Mouse (Mus musculus): ENCODE results near the gene Card9. TPM values are rescaled to one million over a fixed set of nuclear protein-coding genes. Genes with fewer than 3 reads are reported as not detected.
A peak's percentile ranks its signal among the peaks of the same experiment; 100 is the strongest.

Card9 gene
- polyA plus RNA-seq, 1 experiment from 2014 or later: 1.5 TPM

- H3K36me3 ChIP-seq: peaks cover 21% of the 10 kb centered on the region; the same call in 1 of the 2 replicates
- no peaks in the 10 kb centered on the region for H3K9me3 ChIP-seq (replicated peaks)
- no peaks in the 10 kb centered on the region for H3K27me3 ChIP-seq
- no peak overlapping the region for H3K9ac ChIP-seq
- H3K4me2 ChIP-seq: no peak overlapping the region
- WGBS (ENCODE audit: insufficient replicate concordance): 62% methylated on average over 6 of the region's 6 CpGs
- ATAC-seq (ENCODE audit: low read depth) (no peak), DNase-seq (no peak)
- no peak overlapping the region for H3K4me3 ChIP-seq (replicated peaks)
- H3K27ac ChIP-seq: peak overlapping the region; percentile 1; the same call in 1 of the 2 replicates
- peaks cover 30% of the 10 kb centered on the region for H3K4me1 ChIP-seq (replicated peaks)
Observed at GRCm38 (mm10) chr2:26348241-26348640, 12.5 kb downstream of the Card9 start.

- peak overlapping the region; percentile 66 for H3K27ac ChIP-seq
- H3K4me3 ChIP-seq (replicated peaks): no peak overlapping the region
- DNase-seq (no peak), ATAC-seq (ENCODE audit: low read depth) (0 out of 2 replicates have a peak, but pooled peaks have one; percentile 43)
- WGBS (ENCODE audit: insufficient replicate concordance): 52% methylated on average over 11 of the region's 11 CpGs
- no peaks in the 10 kb centered on the region for H3K9me3 ChIP-seq (replicated peaks)
- H3K4me1 ChIP-seq (replicated peaks): peaks cover 19% of the 10 kb centered on the region
- no peaks in the 10 kb centered on the region for H3K27me3 ChIP-seq
- H3K36me3 ChIP-seq: no peaks in the 10 kb centered on the region
- peak overlapping the region; percentile 17; the same call in 1 of the 2 replicates for H3K9ac ChIP-seq
- no peak overlapping the region for H3K4me2 ChIP-seq
Observed at GRCm38 (mm10) chr2:26342609-26343490, 17.9 kb downstream of the Card9 start.

- no peak overlapping the region for H3K9ac ChIP-seq
- H3K27me3 ChIP-seq: no peaks in the 10 kb centered on the region
- peak; percentile 51 for ATAC-seq (ENCODE audit: low read depth)
- no peak overlapping the region for H3K4me3 ChIP-seq (replicated peaks)
- H3K9me3 ChIP-seq (replicated peaks): no peaks in the 10 kb centered on the region
- WGBS (ENCODE audit: insufficient replicate concordance): 66% methylated on average over 10 of the region's 10 CpGs
- no peaks in the 10 kb centered on the region for H3K36me3 ChIP-seq
- peaks cover 19% of the 10 kb centered on the region for H3K4me1 ChIP-seq (replicated peaks)
- DNase-seq: no peak
- H3K27ac ChIP-seq: peak overlapping the region; percentile 66
- H3K4me2 ChIP-seq: no peak overlapping the region
Observed at GRCm38 (mm10) chr2:26342044-26342443, 18.7 kb downstream of the Card9 start.

- WGBS (ENCODE audit: insufficient replicate concordance): 76% methylated on average over 2 of the region's 2 CpGs
- DNase-seq (no peak), ATAC-seq (ENCODE audit: low read depth) (peak; percentile 34; the same call in 1 of the 2 replicates)
- peak overlapping the region; percentile 66 for H3K27ac ChIP-seq
- H3K9ac ChIP-seq: no peak overlapping the region
- H3K4me2 ChIP-seq: no peak overlapping the region
- no peaks in the 10 kb centered on the region for H3K27me3 ChIP-seq
- peaks cover 19% of the 10 kb centered on the region for H3K4me1 ChIP-seq (replicated peaks)
- no peaks in the 10 kb centered on the region for H3K36me3 ChIP-seq
- no peaks in the 10 kb centered on the region for H3K9me3 ChIP-seq (replicated peaks)
- no peak overlapping the region for H3K4me3 ChIP-seq (replicated peaks)
Observed at GRCm38 (mm10) chr2:26341510-26341981, 19.2 kb downstream of the Card9 start.

- Histone ChIP-seq H3K9ac (no peak overlapping the region), H3K27me3 (no peaks in the 10 kb centered on the region), H3K27ac (no peak overlapping the region), H3K4me1 (replicated peaks) (peaks cover 19% of the 10 kb centered on the region), H3K9me3 (replicated peaks) (no peaks in the 10 kb centered on the region), H3K4me2 (no peak overlapping the region), H3K36me3 (no peaks in the 10 kb centered on the region), H3K4me3 (replicated peaks) (no peak overlapping the region)
- DNase-seq (no peak), ATAC-seq (ENCODE audit: low read depth) (no peak)
- WGBS (ENCODE audit: insufficient replicate concordance): 67% methylated on average over 5 of the region's 5 CpGs
Observed at GRCm38 (mm10) chr2:26339204-26339551, 21.5 kb downstream of the Card9 start.

- Histone ChIP-seq H3K36me3 (no peaks in the 10 kb centered on the region), H3K9ac (no peak overlapping the region), H3K27me3 (no peaks in the 10 kb centered on the region), H3K4me3 (replicated peaks) (no peak overlapping the region), H3K27ac (no peak overlapping the region), H3K4me2 (no peak overlapping the region), H3K9me3 (replicated peaks) (no peaks in the 10 kb centered on the region), H3K4me1 (replicated peaks) (peaks cover 19% of the 10 kb centered on the region)
- DNase-seq (no peak), ATAC-seq (ENCODE audit: low read depth) (no peak)
- WGBS (ENCODE audit: insufficient replicate concordance): 81% methylated on average over 9 of the region's 13 CpGs
Observed at GRCm38 (mm10) chr2:26338302-26339203, 22.2 kb downstream of the Card9 start.

GRCm38 (mm10) chr2:26330702-26331101 is 30.0 kb downstream of the Card9 start:
- Histone ChIP-seq H3K4me1 (replicated peaks) (0 out of 2 replicates have a peak, but pooled peaks cover 2% of the 10 kb centered on the region), H3K9me3 (replicated peaks) (no peaks in the 10 kb centered on the region), H3K4me3 (replicated peaks) (no peak overlapping the region), H3K9ac (no peak overlapping the region), H3K27ac (no peak overlapping the region), H3K36me3 (no peaks in the 10 kb centered on the region), H3K27me3 (no peaks in the 10 kb centered on the region), H3K4me2 (no peak overlapping the region)
- ATAC-seq (ENCODE audit: low read depth): no peak
- 65% methylated on average over 6 of the region's 6 CpGs for WGBS (ENCODE audit: insufficient replicate concordance)
- DNase-seq: no peak

- no peak for ATAC-seq (ENCODE audit: low read depth)
- H3K27ac ChIP-seq: no peak overlapping the region; the same call in 1 of the 2 replicates
- H3K36me3 ChIP-seq: 0 out of 2 replicates have a peak, but pooled peaks cover 3% of the 10 kb centered on the region
Observed at GRCm38 (mm10) chr2:26330056-26330468, 30.7 kb downstream of the Card9 start.

GRCm38 (mm10) chr2:26329402-26329801 is 31.3 kb downstream of the Card9 start:
- no peak overlapping the region for H3K4me3 ChIP-seq (replicated peaks)
- DNase-seq: peak; percentile 28
- H3K9me3 ChIP-seq (replicated peaks): no peaks in the 10 kb centered on the region
- H3K4me2 ChIP-seq: no peak overlapping the region
- 0 out of 2 replicates have a peak, but pooled peaks cover 2% of the 10 kb centered on the region for H3K4me1 ChIP-seq (replicated peaks)
- H3K9ac ChIP-seq: no peak overlapping the region
- 0 out of 2 replicates have a peak, but pooled peaks cover 3% of the 10 kb centered on the region for H3K36me3 ChIP-seq
- 62% methylated on average over 8 of the region's 8 CpGs for WGBS (ENCODE audit: insufficient replicate concordance)
- no peak overlapping the region for H3K27ac ChIP-seq
- ATAC-seq (ENCODE audit: low read depth): no peak
- H3K27me3 ChIP-seq: no peaks in the 10 kb centered on the region

More at GRCm38 (mm10) chr2:26330056-26330468, 30.7 kb downstream of the Card9 start:
- Histone ChIP-seq H3K4me3 (replicated peaks) (no peak overlapping the region), H3K9me3 (replicated peaks) (no peaks in the 10 kb centered on the region), H3K4me1 (replicated peaks) (0 out of 2 replicates have a peak, but pooled peaks cover 2% of the 10 kb centered on the region), H3K9ac (no peak overlapping the region), H3K4me2 (no peak overlapping the region), H3K27me3 (no peaks in the 10 kb centered on the region)
- WGBS (ENCODE audit: insufficient replicate concordance): 83% methylated on average over 4 of the region's 4 CpGs
- no peak for DNase-seq

- Histone ChIP-seq H3K27me3 (no peaks in the 10 kb centered on the region), H3K4me3 (replicated peaks) (no peak overlapping the region), H3K9me3 (replicated peaks) (no peaks in the 10 kb centered on the region), H3K4me2 (no peak overlapping the region), H3K36me3 (0 out of 2 replicates have a peak, but pooled peaks cover 3% of the 10 kb centered on the region), H3K9ac (no peak overlapping the region), H3K27ac (no peak overlapping the region), H3K4me1 (replicated peaks) (0 out of 2 replicates have a peak, but pooled peaks cover 2% of the 10 kb centered on the region)
- DNase-seq (no peak), ATAC-seq (ENCODE audit: low read depth) (no peak)
- 71% methylated on average over 4 of the region's 4 CpGs for WGBS (ENCODE audit: insufficient replicate concordance)
Observed at GRCm38 (mm10) chr2:26327852-26328251, 32.9 kb downstream of the Card9 start.

Measured in liver, embryonic 13.5 days (tissue).